Mouse (Mus musculus): ENCODE measurements around the gene Lmf2. TPM values are rescaled to one million over a fixed set of nuclear protein-coding genes. Genes with fewer than 3 reads are reported as not detected.

Lmf2 gene
- polyA plus RNA-seq, 1 experiment from 2014 or later, result 46.1 TPM

DNA sequence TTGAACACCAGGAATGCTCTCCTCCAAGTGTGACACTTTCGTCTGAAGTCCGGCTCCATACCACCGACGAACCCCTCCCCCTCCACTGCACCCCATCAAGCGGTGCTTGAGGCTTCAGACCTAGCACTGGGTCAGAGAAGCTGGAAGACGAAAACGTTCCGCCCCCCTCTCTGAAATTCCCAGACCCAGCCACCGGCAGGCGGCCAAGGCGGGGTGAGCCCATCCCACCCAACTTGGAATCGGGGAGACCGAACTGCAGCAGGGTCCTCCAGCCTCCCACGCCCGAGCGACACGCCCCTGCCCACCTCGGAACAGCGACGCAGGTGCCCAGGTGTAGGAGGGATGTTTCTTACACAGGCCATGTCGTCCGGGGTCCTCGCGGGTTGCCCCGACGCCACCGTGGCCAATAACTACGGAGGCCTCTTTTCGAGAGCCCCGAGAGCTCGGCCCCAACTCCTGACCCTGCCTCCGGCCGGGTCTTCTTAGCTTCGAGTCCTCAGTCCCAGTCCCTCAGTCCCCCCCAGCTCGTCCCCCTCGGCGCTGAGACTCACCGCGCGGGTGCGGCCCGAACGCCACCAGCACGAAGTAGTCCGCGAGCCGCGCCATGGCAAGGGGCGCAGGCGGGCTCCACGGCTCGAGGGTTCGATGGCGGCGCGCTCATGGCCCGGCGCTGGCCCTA, 40.8 kb downstream of the Lmf2 start:
- Histone ChIP-seq H3K36me3 (ENCODE audit: insufficient read depth, low read length) (no peaks in the 10 kb centered on the region), H3K4me3 (replicated peaks; ENCODE audit: low read depth, low read length) (peak overlapping the region; percentile 93), H3K9ac (ENCODE audit: low read depth, low read length) (peak overlapping the region; percentile 90), H3K4me2 (ENCODE audit: low read length) (peak overlapping the region; percentile 87), H3K4me1 (replicated peaks; ENCODE audit: insufficient read depth, low read length) (peaks cover 8% of the 10 kb centered on the region), H3K9me3 (replicated peaks; ENCODE audit: low read length) (no peaks in the 10 kb centered on the region), H3K27ac (peak overlapping the region; percentile 48; the same call in 1 of the 2 replicates), H3K27me3 (ENCODE audit: insufficient read depth, low read length) (no peaks in the 10 kb centered on the region)
- ATAC-seq (replicated peaks; ENCODE audit: low FRiP score, low read depth) (peak; percentile 38), DNase-seq (ENCODE audit: low spot score) (peak; percentile 53)
- WGBS, result under 1% methylated on average over 56 of the region's 58 CpGs
- TF ChIP-seq CTCF (IDR thresholded peaks at IDR 0.05; ENCODE audit: low read depth), result peak; percentile 42; the same call in 1 of the 2 replicates

DNA sequence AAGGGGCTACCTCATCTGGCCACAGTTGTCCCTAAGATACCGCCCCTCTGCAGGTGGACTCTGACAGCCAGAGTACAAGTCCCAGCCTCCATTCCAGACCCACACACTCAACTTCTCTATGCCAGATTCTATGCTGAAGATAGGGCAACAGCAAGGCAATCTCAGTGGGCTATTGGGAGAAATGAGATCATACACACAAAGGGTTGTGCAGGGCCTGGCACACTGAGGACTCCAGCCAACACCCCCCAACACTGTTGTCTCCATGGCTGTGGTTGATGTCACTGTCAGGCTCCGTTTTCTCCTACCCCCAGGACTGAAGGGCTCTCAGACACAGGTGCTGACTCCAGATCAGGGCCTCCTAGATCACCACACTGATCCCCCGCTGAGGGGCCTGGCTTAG, 41.4 kb downstream of the Lmf2 start:
- ATAC-seq (replicated peaks; ENCODE audit: low FRiP score, low read depth), result no peak

DNA sequence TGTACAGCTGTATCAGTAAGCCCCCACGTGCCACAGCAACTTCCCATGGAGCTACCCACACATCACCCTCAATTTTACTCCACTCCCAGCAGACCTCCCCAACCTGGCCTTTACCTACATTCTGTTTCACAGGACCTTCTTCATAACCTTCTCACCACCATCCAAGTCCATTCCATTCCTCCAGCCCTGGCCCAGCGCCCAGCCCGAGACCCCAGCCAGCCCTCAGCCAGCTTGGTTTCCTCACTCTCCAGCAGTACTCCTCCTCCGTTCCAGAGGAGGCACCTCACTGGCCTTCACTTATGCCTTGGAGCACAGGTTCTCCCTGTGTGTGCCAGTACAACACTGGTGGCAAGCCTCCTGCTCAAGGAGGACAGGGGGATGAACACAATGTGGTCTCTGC, 42.1 kb downstream of the Lmf2 start:
- H3K27ac ChIP-seq, result no peak overlapping the region
- H3K9me3 ChIP-seq (replicated peaks; ENCODE audit: low read length), result no peaks in the 10 kb centered on the region
- TF ChIP-seq CTCF (IDR thresholded peaks at IDR 0.05; ENCODE audit: low read depth), result no peak
- 46% methylated on average over 4 of the region's 4 CpGs for whole genome bisulfite sequencing
- H3K4me1 ChIP-seq (replicated peaks; ENCODE audit: insufficient read depth, low read length), result peaks cover 8% of the 10 kb centered on the region
- ATAC-seq (replicated peaks; ENCODE audit: low FRiP score, low read depth) (no peak), DNase-seq (ENCODE audit: low spot score) (no peak)
- no peak overlapping the region for H3K9ac ChIP-seq (ENCODE audit: low read depth, low read length)
- H3K36me3 ChIP-seq (ENCODE audit: insufficient read depth, low read length), result no peaks in the 10 kb centered on the region
- H3K4me2 ChIP-seq (ENCODE audit: low read length), result no peak overlapping the region; the same call in 1 of the 2 replicates
- H3K27me3 ChIP-seq (ENCODE audit: insufficient read depth, low read length), result no peaks in the 10 kb centered on the region
- H3K4me3 ChIP-seq (replicated peaks; ENCODE audit: low read depth, low read length), result no peak overlapping the region

More for the DNA sequence above, 41.4 kb downstream of the Lmf2 start:
- Histone ChIP-seq H3K27me3 (ENCODE audit: insufficient read depth, low read length) (no peaks in the 10 kb centered on the region), H3K9ac (ENCODE audit: low read depth, low read length) (peak overlapping the region; percentile 90), H3K27ac (no peak overlapping the region), H3K4me3 (replicated peaks; ENCODE audit: low read depth, low read length) (peak overlapping the region; percentile 93), H3K4me2 (ENCODE audit: low read length) (peak overlapping the region; percentile 87), H3K9me3 (replicated peaks; ENCODE audit: low read length) (no peaks in the 10 kb centered on the region), H3K4me1 (replicated peaks; ENCODE audit: insufficient read depth, low read length) (peaks cover 8% of the 10 kb centered on the region), H3K36me3 (ENCODE audit: insufficient read depth, low read length) (no peaks in the 10 kb centered on the region)
- no peak for TF ChIP-seq CTCF (IDR thresholded peaks at IDR 0.05; ENCODE audit: low read depth)
- 32% methylated on average over 3 of the region's 3 CpGs for WGBS
- DNase-seq (ENCODE audit: low spot score), result no peak

DNA sequence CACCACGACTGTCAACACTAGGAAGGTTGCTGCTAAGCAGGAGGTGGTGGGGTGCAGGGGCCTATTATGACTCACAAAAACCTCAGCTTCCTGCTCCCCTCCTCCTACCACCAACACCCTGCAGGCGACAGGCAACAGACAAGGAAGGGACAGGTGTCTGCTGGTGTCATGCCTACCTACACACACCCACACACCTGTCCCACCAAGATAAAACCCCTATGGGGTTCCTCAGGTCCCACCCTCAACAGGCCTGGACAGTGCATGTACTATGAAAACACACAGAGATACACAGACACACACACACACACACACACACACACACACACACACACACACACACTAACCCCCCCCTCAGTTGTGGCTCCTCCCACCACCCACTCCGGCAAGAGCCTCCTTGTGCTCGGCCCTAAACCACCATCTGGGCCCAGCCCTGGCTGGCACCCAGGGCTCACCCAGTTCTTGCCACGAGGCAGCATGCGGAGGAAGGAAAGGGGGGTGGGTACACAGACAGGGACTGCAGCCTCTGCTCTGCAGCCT, 45.4 kb downstream of the Lmf2 start:
- Histone ChIP-seq H3K4me3 (replicated peaks; ENCODE audit: low read depth, low read length) (no peak overlapping the region), H3K4me1 (replicated peaks; ENCODE audit: insufficient read depth, low read length) (peaks cover 8% of the 10 kb centered on the region), H3K4me2 (ENCODE audit: low read length) (no peak overlapping the region), H3K9me3 (replicated peaks; ENCODE audit: low read length) (no peaks in the 10 kb centered on the region), H3K9ac (ENCODE audit: low read depth, low read length) (0 out of 2 replicates have a peak overlapping the region, but pooled peaks have one; percentile 35), H3K27me3 (ENCODE audit: insufficient read depth, low read length) (no peaks in the 10 kb centered on the region), H3K36me3 (ENCODE audit: insufficient read depth, low read length) (peaks cover 19% of the 10 kb centered on the region), H3K27ac (no peak overlapping the region)
- no peak for TF ChIP-seq CTCF (IDR thresholded peaks at IDR 0.05; ENCODE audit: low read depth)
- WGBS, result 63% methylated on average over 6 of the region's 6 CpGs
- DNase-seq (ENCODE audit: low spot score) (no peak), ATAC-seq (replicated peaks; ENCODE audit: low FRiP score, low read depth) (no peak)

DNA sequence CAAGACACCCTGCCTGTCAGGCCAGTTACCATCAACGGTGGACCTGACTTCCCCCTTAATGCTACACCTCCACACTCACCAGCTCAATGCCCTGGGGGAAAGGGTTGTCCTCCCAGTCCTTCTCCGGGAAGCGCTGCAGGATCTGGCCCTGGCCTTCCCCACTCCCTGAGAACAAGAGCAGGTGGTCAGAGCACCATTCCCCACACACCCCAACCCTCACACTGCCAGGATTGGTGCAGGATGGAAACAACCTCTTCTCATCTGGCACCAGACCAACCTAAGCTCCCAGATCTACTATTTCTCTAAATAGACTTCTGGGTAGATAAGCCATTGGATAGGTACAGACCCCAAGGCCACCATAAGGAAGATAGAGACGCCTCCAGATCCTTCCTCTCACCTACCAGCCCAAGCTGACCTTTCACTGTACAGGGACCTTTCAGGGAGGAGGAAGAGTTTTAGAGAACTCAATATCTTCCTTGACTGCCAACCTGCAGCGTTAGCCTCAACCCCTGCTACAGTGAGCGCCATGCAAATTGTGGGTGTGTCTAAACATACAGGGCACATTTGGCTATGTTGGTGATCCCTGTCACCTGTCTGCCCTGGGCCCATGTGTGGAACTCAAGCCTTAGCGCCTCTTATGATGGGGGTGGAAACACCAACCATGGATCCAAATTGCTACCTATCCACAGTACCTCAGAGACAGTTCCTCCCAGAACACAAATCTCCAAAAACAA, 46.9 kb downstream of the Lmf2 start:
- no peak for DNase-seq (ENCODE audit: low spot score)
- peaks cover 3% of the 10 kb centered on the region; the same call in 1 of the 2 replicates for H3K4me1 ChIP-seq (replicated peaks; ENCODE audit: insufficient read depth, low read length)
- no peak overlapping the region for H3K27ac ChIP-seq
- H3K9me3 ChIP-seq (replicated peaks; ENCODE audit: low read length), result no peaks in the 10 kb centered on the region
- no peak for TF ChIP-seq CTCF (IDR thresholded peaks at IDR 0.05; ENCODE audit: low read depth)
- WGBS, result 75% methylated on average over 7 of the region's 7 CpGs
- peaks cover 25% of the 10 kb centered on the region for H3K36me3 ChIP-seq (ENCODE audit: insufficient read depth, low read length)
- H3K9ac ChIP-seq (ENCODE audit: low read depth, low read length), result no peak overlapping the region
- no peaks in the 10 kb centered on the region for H3K27me3 ChIP-seq (ENCODE audit: insufficient read depth, low read length)
- no peak overlapping the region for H3K4me3 ChIP-seq (replicated peaks; ENCODE audit: low read depth, low read length)
- no peak for ATAC-seq (replicated peaks; ENCODE audit: low FRiP score, low read depth)
- no peak overlapping the region for H3K4me2 ChIP-seq (ENCODE audit: low read length)

DNA sequence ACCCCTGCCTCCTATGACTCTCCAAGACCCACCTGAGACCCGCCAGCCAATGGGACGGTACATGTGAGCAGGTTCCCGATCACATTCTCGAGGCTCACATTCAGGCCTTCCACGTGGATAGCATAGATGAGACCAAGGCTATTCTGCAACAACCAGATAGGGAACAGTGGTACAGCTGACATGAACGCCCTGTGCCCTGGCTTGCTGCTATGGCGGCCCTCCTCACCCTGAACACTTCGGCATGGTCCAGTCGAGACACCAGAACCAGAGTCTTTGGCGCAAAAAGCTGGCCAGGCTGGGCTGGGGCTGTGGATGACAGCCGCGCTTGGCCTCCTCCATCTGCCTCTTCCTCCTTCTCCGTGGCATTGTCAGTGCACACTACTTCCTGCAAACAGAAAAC, 48.0 kb downstream of the Lmf2 start:
- no peaks in the 10 kb centered on the region for H3K27me3 ChIP-seq (ENCODE audit: insufficient read depth, low read length)
- peaks cover 36% of the 10 kb centered on the region for H3K36me3 ChIP-seq (ENCODE audit: insufficient read depth, low read length)
- H3K4me3 ChIP-seq (replicated peaks; ENCODE audit: low read depth, low read length), result no peak overlapping the region
- DNase-seq (ENCODE audit: low spot score), result no peak
- ATAC-seq (replicated peaks; ENCODE audit: low FRiP score, low read depth), result no peak
- no peak overlapping the region for H3K27ac ChIP-seq
- H3K9ac ChIP-seq (ENCODE audit: low read depth, low read length), result no peak overlapping the region
- TF ChIP-seq CTCF (IDR thresholded peaks at IDR 0.05; ENCODE audit: low read depth), result no peak
- 88% methylated on average over 13 of the region's 13 CpGs for WGBS
- no peak overlapping the region for H3K4me2 ChIP-seq (ENCODE audit: low read length)
- H3K4me1 ChIP-seq (replicated peaks; ENCODE audit: insufficient read depth, low read length), result no peaks in the 10 kb centered on the region
- no peaks in the 10 kb centered on the region for H3K9me3 ChIP-seq (replicated peaks; ENCODE audit: low read length)

All from kidney, postnatal 0 days (tissue).